Mouse (Mus musculus) limb, embryonic 13.5 days (tissue): Measurements from ENCODE around the gene Macrod2. TPM values are rescaled to one million over a fixed set of nuclear protein-coding genes. Genes with fewer than 3 reads are reported as not detected.

Experiments used
- ATAC-seq: fragments of 200-750 bp; cut with Nextera tagmentation; 2 replicates; pipeline ENCODE4 v1.8.0; 2017; ENCODE audit warnings: low read depth, moderate number of reproducible peaks, moderate TSS enrichment; ENCODE audit not compliant: low FRiP score
- H3K27ac ChIP-seq: fragments of 300-500 bp; sonication (generic); 2 replicates; pipeline ENCODE4 v1.5.1; 2015; ENCODE audit warnings: inconsistent platforms, mild to moderate bottlenecking, moderate library complexity
- H3K27me3 ChIP-seq: fragments of 300-500 bp; sonication (generic); 2 replicates; pipeline ENCODE4 v1.6.1; 2015; ENCODE audit warnings: mild to moderate bottlenecking, inconsistent platforms
- H3K36me3 ChIP-seq: fragments of 300-500 bp; sonication (generic); 2 replicates; pipeline ENCODE4 v1.6.1; 2015; ENCODE audit warnings: inconsistent platforms, mild to moderate bottlenecking, moderate library complexity
- H3K4me1 ChIP-seq: fragments of 300-500 bp; sonication (generic); 2 replicates; pipeline ENCODE4 v1.6.1; 2015; ENCODE audit warnings: inconsistent platforms
- H3K4me2 ChIP-seq: fragments of 300-500 bp; sonication (generic); replicated peaks from 2 replicates; pipeline ENCODE4 v1.6.1; 2015; ENCODE audit warnings: inconsistent platforms, mild to moderate bottlenecking, moderate library complexity
- H3K4me3 ChIP-seq: fragments of 300-500 bp; sonication (generic); 2 replicates; pipeline ENCODE4 v1.5.1; 2015; ENCODE audit warnings: moderate library complexity, mild to moderate bottlenecking, inconsistent platforms
- H3K9ac ChIP-seq: fragments of 300-500 bp; sonication (generic); 2 replicates; pipeline ENCODE4 v1.6.1; 2015; ENCODE audit warnings: mild to moderate bottlenecking, inconsistent platforms
- H3K9me3 ChIP-seq: fragments of 300-500 bp; sonication (generic); 2 replicates; pipeline ENCODE4 v1.6.1; 2016; ENCODE audit warnings: inconsistent platforms
- WGBS: fragments of 180-500 bp; shearing (Covaris S2); methylation state at CpG from one replicate; pipeline ENCODE4 v1.1.7; 2015; 5-methylcytosine and 5-hydroxymethylcytosine counted together
- polyA plus RNA-seq: library from polyadenylated mRNA; unstranded; fragments of >200 nt; fragmentation: Nextera tagmentation; extraction: Ambion mirVana; gene quantifications from 2 replicates; pipeline ENCODE4 v1.2.1, GENCODE M21; 2015

Macrod2 gene
- polyA plus RNA-seq, 1 experiment from 2014 or later, result 36.9 TPM

DNA sequence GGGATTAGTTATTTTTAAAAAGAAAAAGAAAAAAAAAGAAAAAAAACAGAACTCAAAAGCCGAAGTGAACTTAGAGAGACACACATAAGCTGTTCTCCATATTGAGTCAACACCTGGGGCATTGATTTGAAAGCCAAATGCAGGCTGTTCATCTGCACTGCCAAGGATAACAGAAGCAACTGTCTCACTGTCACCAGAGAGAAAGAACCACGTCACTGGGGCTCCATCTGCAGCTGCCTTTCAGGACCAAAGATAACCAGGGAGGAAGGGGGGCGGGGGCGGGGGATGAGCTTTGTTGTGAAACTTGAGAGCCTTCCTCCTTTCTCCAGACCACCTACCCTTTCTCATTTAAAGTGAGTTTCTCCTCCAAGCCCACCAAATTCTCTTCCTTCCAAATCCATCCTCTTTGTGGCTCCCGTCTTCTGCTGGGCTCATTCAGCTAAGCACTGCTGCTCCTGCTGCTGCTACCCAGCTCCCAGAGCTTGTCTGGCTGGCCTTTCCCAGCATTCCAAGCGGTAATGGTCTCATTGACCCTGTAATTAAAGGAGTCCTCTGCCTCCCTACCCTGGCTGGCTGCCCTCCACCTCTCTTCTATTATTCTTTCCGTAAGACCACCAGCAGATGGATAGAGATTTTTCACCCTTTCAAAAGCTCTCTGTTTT, 1939.5 kb downstream of the Macrod2 start:
- H3K27ac ChIP-seq, result no peak overlapping the region
- H3K27me3 ChIP-seq, result peaks cover 14% of the 10 kb centered on the region
- ATAC-seq, result peak; percentile 82; the same call in 1 of the 2 replicates
- peak overlapping the region; percentile 41 for H3K4me2 ChIP-seq
- WGBS, result 14% methylated on average over 7 of the region's 7 CpGs
- H3K9ac ChIP-seq, result no peak overlapping the region
- peaks cover 11% of the 10 kb centered on the region for H3K4me1 ChIP-seq
- H3K9me3 ChIP-seq, result no peaks in the 10 kb centered on the region
- H3K4me3 ChIP-seq, result no peak overlapping the region
- H3K36me3 ChIP-seq, result no peaks in the 10 kb centered on the region

DNA sequence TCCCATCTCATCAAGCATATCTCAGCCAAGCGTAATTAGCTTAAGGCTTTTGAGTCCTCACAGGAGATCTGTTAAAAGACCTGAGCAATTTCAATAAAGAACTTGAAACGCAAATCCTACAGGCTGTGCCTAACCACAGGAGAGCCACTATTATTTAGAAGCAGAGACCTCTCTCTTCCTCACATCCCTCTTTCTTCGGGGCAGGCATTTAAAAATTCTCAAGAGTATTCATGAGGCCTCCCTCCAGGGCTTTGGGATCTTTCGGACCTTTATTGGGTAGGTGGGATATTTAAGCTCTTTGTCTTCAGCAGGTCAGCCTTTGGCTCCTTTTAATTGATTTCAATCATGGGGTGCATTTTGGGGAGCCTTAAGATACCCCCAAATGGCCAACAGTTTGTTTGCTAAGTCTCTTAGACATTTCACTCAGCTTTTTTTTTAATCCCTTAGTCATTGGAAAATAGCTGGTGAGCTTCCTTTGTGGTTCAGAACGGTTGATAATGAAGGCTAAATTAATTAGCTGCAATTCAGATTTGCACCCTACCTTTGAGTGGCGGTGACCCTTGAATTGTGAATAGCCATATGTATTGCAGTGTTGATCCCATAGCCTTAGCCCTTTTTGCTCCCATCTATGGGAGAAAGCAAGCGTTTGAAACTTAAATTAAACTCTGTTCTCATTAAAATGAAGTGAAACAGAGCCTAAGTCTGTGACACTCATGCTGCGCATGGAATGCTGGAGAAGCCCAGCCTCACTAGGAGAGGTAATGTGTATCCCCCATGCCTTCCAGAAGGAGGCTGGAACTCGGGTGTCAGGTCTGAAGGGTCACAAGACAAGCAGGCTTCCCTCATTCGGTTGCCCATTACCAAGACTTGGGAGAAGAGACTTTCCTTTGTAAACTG, 1940.2 kb downstream of the Macrod2 start:
- Histone ChIP-seq H3K36me3 (no peaks in the 10 kb centered on the region), H3K4me1 (peaks cover 11% of the 10 kb centered on the region), H3K4me3 (no peak overlapping the region), H3K9me3 (no peaks in the 10 kb centered on the region), H3K4me2 (peak overlapping the region; percentile 41), H3K9ac (no peak overlapping the region), H3K27me3 (peaks cover 14% of the 10 kb centered on the region), H3K27ac (no peak overlapping the region)
- peak; percentile 52; the same call in 1 of the 2 replicates for ATAC-seq
- 51% methylated on average over 10 of the region's 10 CpGs for WGBS

DNA sequence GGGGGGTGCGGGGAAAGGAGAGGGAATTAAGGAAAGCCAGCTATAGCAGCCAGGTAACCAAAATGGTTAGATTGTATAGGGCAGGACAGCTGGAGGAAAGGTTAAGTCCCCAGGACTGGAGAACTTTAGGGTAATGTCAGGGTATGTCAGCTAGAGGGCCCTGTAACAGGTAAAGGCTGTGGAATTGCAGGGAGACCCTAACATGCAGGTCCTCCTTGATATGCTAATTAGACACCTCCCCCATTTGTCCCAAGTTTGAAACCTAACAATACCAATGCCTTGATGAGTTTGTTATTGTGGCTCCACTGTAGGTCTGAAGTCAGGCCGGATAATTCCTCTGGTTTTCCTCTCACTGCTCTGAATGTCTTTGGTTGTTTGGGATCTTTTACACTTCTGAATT, 1948.9 kb downstream of the Macrod2 start:
- Histone ChIP-seq H3K9me3 (no peaks in the 10 kb centered on the region), H3K4me2 (no peak overlapping the region), H3K4me1 (no peaks in the 10 kb centered on the region), H3K36me3 (no peaks in the 10 kb centered on the region), H3K9ac (no peak overlapping the region), H3K27me3 (no peaks in the 10 kb centered on the region), H3K4me3 (no peak overlapping the region), H3K27ac (no peak overlapping the region)
- 57% methylated on average over 1 of the region's 2 CpGs for WGBS
- no peak for ATAC-seq

DNA sequence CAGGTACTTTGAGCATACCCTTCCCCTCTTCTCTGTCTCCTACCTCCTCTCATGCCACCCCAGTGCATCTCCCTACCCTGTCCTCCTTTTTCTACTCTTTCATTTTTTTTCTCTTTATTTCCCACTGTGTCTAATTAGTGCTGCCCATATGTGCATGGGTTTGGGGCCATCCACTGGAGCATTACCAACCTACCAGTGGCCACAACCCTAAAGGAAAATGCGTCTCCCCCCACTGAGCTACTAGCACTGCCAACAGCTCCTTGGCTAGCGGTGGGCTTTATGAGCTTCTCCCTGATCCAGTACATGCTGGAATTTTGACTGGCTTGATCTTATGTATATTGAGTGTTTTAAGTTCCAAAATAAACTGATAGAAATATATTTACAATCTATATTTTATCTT, 1949.6 kb downstream of the Macrod2 start:
- no peak overlapping the region for H3K27ac ChIP-seq
- H3K4me2 ChIP-seq, result no peak overlapping the region
- no peak overlapping the region for H3K4me3 ChIP-seq
- H3K36me3 ChIP-seq, result no peaks in the 10 kb centered on the region
- no peaks in the 10 kb centered on the region for H3K4me1 ChIP-seq
- H3K9ac ChIP-seq, result no peak overlapping the region
- no peaks in the 10 kb centered on the region for H3K9me3 ChIP-seq
- no peak for ATAC-seq
- H3K27me3 ChIP-seq, result no peaks in the 10 kb centered on the region
- WGBS, result 74% methylated on average over 2 of the region's 2 CpGs

DNA sequence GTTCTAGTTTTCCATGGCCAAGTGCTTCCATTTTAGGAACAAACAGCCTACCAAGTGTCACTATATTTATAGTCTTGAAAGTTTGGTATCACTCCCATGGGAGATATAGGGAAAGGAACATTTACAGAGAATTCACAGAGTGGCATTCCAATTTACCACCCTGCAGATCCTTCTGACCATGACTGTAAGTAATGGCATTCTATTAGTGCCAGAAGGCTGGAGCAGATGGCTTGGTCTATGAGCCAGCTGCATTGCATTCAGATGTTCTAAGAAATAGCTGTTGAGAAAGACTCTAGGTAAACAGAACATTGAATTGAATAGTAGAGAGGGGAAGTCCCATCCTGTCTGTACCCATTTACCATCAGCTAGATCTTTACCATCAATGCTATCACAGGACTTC, 1954.7 kb downstream of the Macrod2 start:
- Histone ChIP-seq H3K4me1 (no peaks in the 10 kb centered on the region), H3K27ac (no peak overlapping the region), H3K9ac (no peak overlapping the region), H3K9me3 (no peaks in the 10 kb centered on the region), H3K4me3 (no peak overlapping the region), H3K27me3 (no peaks in the 10 kb centered on the region), H3K36me3 (no peaks in the 10 kb centered on the region), H3K4me2 (no peak overlapping the region)
- ATAC-seq, result no peak

DNA sequence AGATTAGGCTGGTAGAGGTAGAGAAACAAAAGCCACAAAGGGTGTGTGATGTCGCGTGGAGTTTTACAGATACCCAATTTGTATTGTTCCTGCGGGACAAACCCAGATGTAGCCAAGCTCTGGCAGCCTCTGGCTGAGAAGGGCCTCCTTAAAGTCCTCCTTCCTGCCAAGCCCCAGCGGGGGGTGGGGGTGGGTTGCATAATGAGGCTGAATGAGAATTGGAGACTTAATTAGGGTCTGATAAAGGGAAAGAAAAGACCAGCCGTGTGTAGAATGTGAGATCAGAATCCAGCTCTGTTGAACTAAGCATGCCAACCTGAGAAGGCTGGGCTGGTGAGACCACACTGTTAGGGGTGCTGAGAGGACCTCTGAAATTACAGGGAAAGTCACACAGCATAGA, 1967.8 kb downstream of the Macrod2 start:
- WGBS, result 16% methylated on average over 5 of the region's 5 CpGs
- no peak for ATAC-seq
- H3K4me1 ChIP-seq, result peaks cover 5% of the 10 kb centered on the region

DNA sequence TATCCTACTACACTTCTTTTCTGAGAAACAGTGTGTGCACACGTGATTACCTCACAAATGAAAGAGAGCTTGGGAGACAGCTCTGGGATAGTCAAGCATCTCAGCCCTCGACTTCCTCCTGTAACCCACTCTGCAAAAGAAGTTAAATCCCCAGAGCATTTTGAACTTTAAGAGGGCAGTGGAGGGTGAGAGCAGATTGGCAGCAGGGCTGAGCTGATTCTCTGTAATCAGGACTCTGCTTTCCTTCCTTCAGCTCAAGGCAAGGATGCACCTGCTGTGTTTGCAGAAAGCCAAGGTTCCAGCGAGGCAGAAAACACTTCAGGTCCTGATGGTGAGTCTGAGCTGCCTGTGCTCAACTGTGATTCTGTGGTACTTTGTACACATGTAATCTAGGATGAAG, 1978.9 kb downstream of the Macrod2 start:
- no peak for ATAC-seq
- H3K9ac ChIP-seq, result no peak overlapping the region

More for the DNA sequence above, 1967.8 kb downstream of the Macrod2 start:
- H3K4me2 ChIP-seq, result no peak overlapping the region
- no peak overlapping the region for H3K9ac ChIP-seq
- H3K27ac ChIP-seq, result no peak overlapping the region
- no peaks in the 10 kb centered on the region for H3K36me3 ChIP-seq
- H3K9me3 ChIP-seq, result no peaks in the 10 kb centered on the region
- H3K27me3 ChIP-seq, result no peaks in the 10 kb centered on the region
- H3K4me3 ChIP-seq, result no peak overlapping the region

DNA sequence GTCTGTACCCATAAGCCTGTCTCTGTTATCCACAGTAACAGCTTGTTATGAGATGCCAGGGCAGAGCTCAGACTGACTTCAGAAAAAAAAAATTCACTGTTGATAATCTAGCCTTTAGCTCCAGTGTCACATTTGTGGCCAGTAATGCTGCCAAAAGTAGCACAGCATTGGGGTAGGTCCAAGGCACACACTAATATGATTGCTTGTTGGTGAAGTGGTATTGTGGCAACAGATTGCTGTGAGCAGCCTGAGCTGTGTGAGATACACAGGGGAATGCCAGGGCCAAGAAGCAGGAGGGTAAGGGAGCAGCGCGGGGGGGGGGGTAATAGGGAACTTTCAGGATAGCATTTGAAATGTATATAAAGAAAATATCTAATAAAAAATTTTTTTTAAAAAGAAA, 1985.5 kb downstream of the Macrod2 start:
- H3K36me3 ChIP-seq, result no peaks in the 10 kb centered on the region
- no peaks in the 10 kb centered on the region for H3K4me1 ChIP-seq
- no peaks in the 10 kb centered on the region for H3K27me3 ChIP-seq
- H3K4me3 ChIP-seq, result no peak overlapping the region
- H3K9me3 ChIP-seq, result no peaks in the 10 kb centered on the region
- no peak overlapping the region for H3K9ac ChIP-seq
- no peak overlapping the region for H3K27ac ChIP-seq
- 71% methylated on average over 2 of the region's 2 CpGs for WGBS
- no peak for ATAC-seq
- no peak overlapping the region for H3K4me2 ChIP-seq

More for the DNA sequence above, 1978.9 kb downstream of the Macrod2 start:
- WGBS, result 26% methylated on average over 3 of the region's 3 CpGs
- no peaks in the 10 kb centered on the region for H3K36me3 ChIP-seq
- H3K27ac ChIP-seq, result no peak overlapping the region
- H3K4me3 ChIP-seq, result no peak overlapping the region
- no peak overlapping the region for H3K4me2 ChIP-seq
- H3K27me3 ChIP-seq, result no peaks in the 10 kb centered on the region
- no peaks in the 10 kb centered on the region for H3K4me1 ChIP-seq
- H3K9me3 ChIP-seq, result no peaks in the 10 kb centered on the region

DNA sequence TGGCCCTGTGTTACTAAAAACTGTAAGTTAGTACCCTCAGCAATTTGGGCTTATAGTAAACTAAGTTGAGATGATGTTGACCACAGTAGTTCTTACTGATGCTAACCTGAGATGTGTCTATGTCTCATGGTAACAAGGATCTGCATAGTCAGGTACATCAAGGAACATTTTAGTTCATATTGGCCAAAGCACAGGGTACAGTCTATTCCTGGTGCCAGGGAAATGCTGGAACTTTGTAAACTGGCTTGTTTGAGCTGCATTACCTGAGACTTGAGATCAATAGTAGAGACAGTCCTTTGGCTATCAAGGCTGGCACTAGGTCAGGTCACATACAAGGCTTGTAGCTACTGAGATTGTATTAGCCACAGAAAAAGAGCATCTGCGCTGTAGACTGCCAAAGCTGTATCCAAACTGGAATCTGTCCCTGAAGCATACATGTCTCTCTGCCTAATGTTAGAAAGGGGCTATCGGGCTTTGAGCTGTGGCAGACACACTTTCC, 1986.0 kb downstream of the Macrod2 start:
- no peak overlapping the region for H3K27ac ChIP-seq
- no peak overlapping the region for H3K4me3 ChIP-seq
- no peaks in the 10 kb centered on the region for H3K4me1 ChIP-seq
- no peaks in the 10 kb centered on the region for H3K36me3 ChIP-seq
- H3K27me3 ChIP-seq, result no peaks in the 10 kb centered on the region
- WGBS, result 91% methylated on average over 2 of the region's 2 CpGs
- no peak for ATAC-seq
- H3K4me2 ChIP-seq, result no peak overlapping the region
- H3K9me3 ChIP-seq, result no peaks in the 10 kb centered on the region
- H3K9ac ChIP-seq, result no peak overlapping the region

DNA sequence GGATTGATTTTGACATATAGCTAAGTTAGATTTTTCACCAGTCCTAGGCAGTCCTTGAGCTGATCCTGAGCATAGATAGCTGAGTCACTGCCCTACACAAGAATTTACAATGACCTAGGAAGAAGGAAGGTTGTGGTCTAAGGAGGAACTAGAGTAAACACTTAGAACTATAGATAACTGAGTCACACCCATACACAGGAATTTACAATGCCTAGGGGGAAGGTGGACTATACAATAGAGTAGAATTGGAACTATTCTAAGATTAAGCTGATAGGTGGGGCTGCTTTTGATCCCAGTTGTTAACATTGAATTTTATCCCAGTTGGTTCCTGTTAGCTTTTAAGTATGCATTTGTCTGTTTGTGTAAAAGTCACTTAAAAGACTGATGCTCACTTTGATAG, 1998.4 kb downstream of the Macrod2 start:
- ATAC-seq, result no peak
- H3K4me2 ChIP-seq, result no peak overlapping the region
- H3K27ac ChIP-seq, result no peak overlapping the region

DNA sequence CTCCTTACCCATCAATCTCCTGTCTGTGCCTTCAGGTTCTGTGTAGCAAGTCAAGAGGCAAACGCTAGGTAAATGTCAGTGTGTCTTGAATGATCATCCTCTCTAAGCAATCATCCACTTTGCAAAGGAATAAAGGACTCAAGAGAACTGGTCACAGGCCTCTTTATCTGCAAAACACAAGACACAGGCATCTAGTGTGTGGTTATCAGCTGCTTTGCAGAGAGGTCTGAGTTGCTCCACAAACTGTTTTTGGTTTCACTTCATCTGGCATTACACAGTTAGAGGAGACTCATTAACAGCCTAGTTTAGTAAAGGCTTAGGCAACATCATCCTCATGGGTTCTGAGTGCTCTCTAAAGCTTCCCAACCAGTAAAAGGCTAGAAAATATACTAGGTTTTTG, 2004.4 kb downstream of the Macrod2 start:
- no peak for ATAC-seq
- no peak overlapping the region for H3K4me3 ChIP-seq
- no peaks in the 10 kb centered on the region for H3K4me1 ChIP-seq
- no peaks in the 10 kb centered on the region for H3K36me3 ChIP-seq
- H3K27me3 ChIP-seq, result no peaks in the 10 kb centered on the region
- no peak overlapping the region for H3K27ac ChIP-seq
- H3K9ac ChIP-seq, result no peak overlapping the region
- 69% methylated on average over 1 of the region's 1 CpGs for WGBS
- H3K9me3 ChIP-seq, result no peaks in the 10 kb centered on the region
- no peak overlapping the region for H3K4me2 ChIP-seq

More for the DNA sequence above, 1998.4 kb downstream of the Macrod2 start:
- H3K4me3 ChIP-seq, result no peak overlapping the region
- no peaks in the 10 kb centered on the region for H3K9me3 ChIP-seq
- no peaks in the 10 kb centered on the region for H3K4me1 ChIP-seq
- no peaks in the 10 kb centered on the region for H3K36me3 ChIP-seq
- H3K9ac ChIP-seq, result no peak overlapping the region
- H3K27me3 ChIP-seq, result no peaks in the 10 kb centered on the region

DNA sequence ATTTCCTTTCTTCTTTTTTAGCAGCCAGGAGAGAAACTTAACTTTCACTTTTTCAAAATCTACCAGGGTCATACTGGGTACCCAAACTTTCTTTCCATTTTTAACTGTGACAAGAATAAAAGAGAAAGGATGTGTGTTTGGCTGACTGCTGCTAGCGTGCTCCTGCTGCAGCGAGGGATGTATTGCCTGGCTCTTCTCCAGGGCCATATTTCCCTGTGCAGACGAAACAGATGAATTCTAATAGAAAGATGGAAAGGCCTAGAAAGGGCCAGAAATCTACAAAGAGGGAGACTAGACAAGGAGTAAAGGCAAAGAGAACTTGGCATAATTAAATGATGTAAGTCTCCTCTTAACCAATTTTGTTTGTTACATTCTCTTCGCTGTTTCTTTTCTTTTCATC, 2005.7 kb downstream of the Macrod2 start:
- 70% methylated on average over 4 of the region's 4 CpGs for WGBS
- Histone ChIP-seq H3K36me3 (no peaks in the 10 kb centered on the region), H3K9ac (no peak overlapping the region), H3K4me1 (no peaks in the 10 kb centered on the region), H3K9me3 (no peaks in the 10 kb centered on the region), H3K4me3 (no peak overlapping the region), H3K4me2 (no peak overlapping the region), H3K27me3 (no peaks in the 10 kb centered on the region), H3K27ac (no peak overlapping the region)
- no peak for ATAC-seq
